Mouse (Mus musculus) bone marrow macrophage, adult 2 months (primary cell): ENCODE measurements around the gene Fam169a. TPM values are rescaled to one million over a fixed set of nuclear protein-coding genes. Genes with fewer than 3 reads are reported as not detected.
"Not testable (repeated sequence)": the region's sequence is repeated elsewhere in the genome, so short reads cannot be mapped to it uniquely, and the experiment has no call there.

Source experiments
- H3K27ac ChIP-seq: 2 replicates; pipeline ENCODE4 v1.5.1; 2012; ENCODE audit warnings: low read depth, low read length; ENCODE audit not compliant: insufficient read depth
- H3K4me1 ChIP-seq: 2 replicates; pipeline ENCODE4 v1.6.1; 2012; ENCODE audit warnings: low read length; ENCODE audit not compliant: control insufficient read depth, insufficient read depth
- H3K4me3 ChIP-seq: 2 replicates; pipeline ENCODE4 v1.5.1; 2012; ENCODE audit warnings: mild to moderate bottlenecking, low read length, moderate library complexity; ENCODE audit not compliant: insufficient read depth
- CTCF ChIP-seq: IDR thresholded peaks from 2 replicates; pipeline ENCODE4 v1.5.1; 2012; ENCODE audit warnings: low read depth, mild to moderate bottlenecking, low read length, moderate library complexity
- POLR2A ChIP-seq: IDR thresholded peaks from 2 replicates; pipeline ENCODE4 v1.6.1; 2012; ENCODE audit warnings: mild to moderate bottlenecking, low read depth, low read length, borderline replicate concordance
- polyA plus RNA-seq: library from polyadenylated mRNA; stranded (reverse); fragments of >200 nt; gene quantifications from 2 replicates; pipeline ENCODE4 v1.2.4, GENCODE M21; 2012; ENCODE audit not compliant: missing spikeins, insufficient read depth, insufficient read length

Gene Fam169a
- polyA plus RNA-seq, 1 experiment, result not detected

GRCm38 (mm10) chr13:97104996-97105395 is 37.9 kb downstream of the Fam169a start:
- Histone ChIP-seq H3K27ac (no peak overlapping the region), H3K4me1 (no peaks in the 10 kb centered on the region), H3K4me3 (no peak overlapping the region)
- TF ChIP-seq CTCF, result no peak
- TF ChIP-seq POLR2A, result no peak

GRCm38 (mm10) chr13:97107721-97108120 is 40.6 kb downstream of the Fam169a start:
- not testable (repeated sequence) for H3K27ac ChIP-seq, H3K4me1 ChIP-seq, H3K4me3 ChIP-seq

DNA sequence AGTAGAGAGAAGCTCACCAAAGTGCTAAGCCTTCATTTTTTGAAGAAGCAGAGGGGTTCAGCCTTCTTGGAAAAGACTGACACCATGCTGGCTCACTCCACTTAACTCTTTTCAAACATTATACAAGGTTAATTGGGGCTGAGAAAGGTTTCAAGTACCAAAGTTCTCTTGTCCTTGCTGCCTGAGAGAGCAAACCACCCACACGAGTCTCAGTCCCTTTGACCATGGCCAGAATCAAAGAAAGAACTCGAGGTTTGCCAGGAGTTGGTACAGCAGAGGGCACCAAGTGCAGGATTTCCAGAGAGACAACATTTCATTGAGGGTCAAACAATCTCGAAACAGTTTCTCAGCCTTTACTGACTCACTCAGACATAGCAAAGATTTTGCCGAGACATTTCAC is 42.0 kb downstream of the Fam169a start:
- H3K27ac ChIP-seq, result no peak overlapping the region
- no peak for TF ChIP-seq CTCF
- TF ChIP-seq POLR2A, result no peak
- H3K4me3 ChIP-seq, result no peak overlapping the region
- H3K4me1 ChIP-seq, result no peaks in the 10 kb centered on the region

- Histone ChIP-seq H3K27ac (no peak overlapping the region), H3K4me3 (no peak overlapping the region), H3K4me1 (no peaks in the 10 kb centered on the region)
- no peak for TF ChIP-seq CTCF
- no peak for TF ChIP-seq POLR2A
Observed at GRCm38 (mm10) chr13:97121341-97121740, 54.3 kb downstream of the Fam169a start.

DNA sequence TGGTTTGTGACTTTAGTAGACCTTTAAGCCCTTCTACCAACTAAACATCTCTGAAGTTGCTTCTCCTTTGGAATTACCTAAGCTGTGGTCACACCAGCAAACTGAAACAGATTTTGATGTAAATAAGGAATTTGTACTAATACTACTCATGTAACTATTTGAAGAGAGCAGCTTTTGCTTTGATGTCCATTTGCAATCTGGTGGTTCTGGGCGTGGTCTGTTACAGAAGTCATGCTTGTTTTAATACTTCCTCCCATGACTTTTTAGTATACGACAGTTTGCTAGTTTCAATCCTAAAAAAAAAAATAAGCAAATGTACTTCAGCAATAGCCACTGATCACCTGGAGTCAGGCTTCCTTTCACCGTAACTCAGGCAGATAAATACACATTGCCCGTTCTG is 62.6 kb downstream of the Fam169a start:
- H3K4me1 ChIP-seq, H3K27ac ChIP-seq, H3K4me3 ChIP-seq: not testable (repeated sequence)

GRCm38 (mm10) chr13:97130413-97130812 is 63.3 kb downstream of the Fam169a start:
- not testable (repeated sequence) for H3K27ac ChIP-seq, H3K4me1 ChIP-seq, H3K4me3 ChIP-seq

GRCm38 (mm10) chr13:97137466-97138400 is 70.6 kb downstream of the Fam169a start, which contains the start of the genes Gfm2 and Nsa2:
TSS of gene Gfm2 (plus strand) at chr13:97137937.
TSS of gene Nsa2 (minus strand) at chr13:97137937.
- no peaks in the 10 kb centered on the region for H3K4me1 ChIP-seq
- H3K27ac ChIP-seq, result peak within 1 kb of the TSS; percentile 87
- TF ChIP-seq CTCF (no peak), POLR2A (peak; percentile 62; the same call in 1 of the 2 replicates)
- H3K4me3 ChIP-seq, result peak within 1 kb of the TSS; percentile 100

DNA sequence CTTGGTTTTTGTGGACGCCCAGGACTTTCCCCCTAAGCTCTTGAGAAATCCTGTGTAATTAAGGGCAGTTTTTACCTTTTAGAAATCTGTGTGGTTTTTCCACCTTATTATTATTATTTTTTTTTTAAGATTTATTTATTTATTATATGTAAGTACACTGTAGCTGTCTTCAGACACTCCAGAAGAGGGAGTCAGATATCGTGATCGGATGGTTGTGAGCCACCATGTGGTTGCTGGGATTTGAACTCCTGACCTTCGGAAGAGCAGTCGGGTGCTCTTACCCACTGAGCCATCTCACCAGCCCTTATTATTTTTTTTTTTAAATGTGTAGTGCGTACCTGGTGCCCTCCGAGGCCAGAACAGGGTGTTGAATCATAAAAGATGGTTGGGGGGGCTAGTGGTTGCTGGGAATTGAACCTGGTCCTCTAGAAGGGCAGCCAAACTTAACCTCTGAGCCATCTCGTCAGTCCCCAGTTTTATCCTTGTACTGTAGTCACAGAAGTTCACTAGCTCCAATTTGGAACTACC is 71.4 kb downstream of the Fam169a start:
- peak overlapping the region; percentile 87 for H3K27ac ChIP-seq
- H3K4me3 ChIP-seq, result peak overlapping the region; percentile 100

GRCm38 (mm10) chr13:97142321-97142720 is 75.2 kb downstream of the Fam169a start:
- Histone ChIP-seq H3K27ac (no peak overlapping the region), H3K4me3 (no peak overlapping the region), H3K4me1 (no peaks in the 10 kb centered on the region)
- no peak for TF ChIP-seq POLR2A
- TF ChIP-seq CTCF, result no peak

More for the DNA sequence above, 71.4 kb downstream of the Fam169a start:
- H3K4me1 ChIP-seq, result not testable (repeated sequence)

GRCm38 (mm10) chr13:97145834-97146233 is 78.7 kb downstream of the Fam169a start:
- Histone ChIP-seq H3K4me3 (no peak overlapping the region), H3K4me1 (no peaks in the 10 kb centered on the region), H3K27ac (no peak overlapping the region)
- TF ChIP-seq POLR2A (no peak), CTCF (no peak)
